Mouse (Mus musculus) ES-Bruce4 (cell line): ENCODE data around the gene Ptpn14. TPM values are rescaled to one million over a fixed set of nuclear protein-coding genes. Genes with fewer than 3 reads are reported as not detected.

Source experiments
- H3K27ac ChIP-seq: 2 replicates; pipeline ENCODE4 v1.5.1; 2012; ENCODE audit warnings: low read length, inconsistent platforms; ENCODE audit not compliant: insufficient read depth
- H3K27me3 ChIP-seq: 2 replicates; pipeline ENCODE4 v1.6.1; 2012; ENCODE audit warnings: mild to moderate bottlenecking, low read length, inconsistent platforms; ENCODE audit not compliant: control insufficient read depth, poor library complexity, insufficient read depth, severe bottlenecking
- H3K36me3 ChIP-seq: 2 replicates; pipeline ENCODE4 v1.6.1; 2012; ENCODE audit warnings: inconsistent platforms, mild to moderate bottlenecking, low read length, moderate library complexity; ENCODE audit not compliant: control insufficient read depth, poor library complexity, insufficient read depth, severe bottlenecking
- H3K4me1 ChIP-seq: one replicate; pipeline ENCODE4 v1.8.1; 2011; ENCODE audit warnings: low read length; ENCODE audit not compliant: control insufficient read depth, insufficient read depth
- H3K4me3 ChIP-seq: 2 replicates; pipeline ENCODE4 v1.5.1; 2011; ENCODE audit warnings: low read depth, mild to moderate bottlenecking, low read length
- H3K9ac ChIP-seq: 2 replicates; pipeline ENCODE4 v1.6.1; 2012; ENCODE audit warnings: low read depth, mild to moderate bottlenecking, inconsistent platforms; ENCODE audit not compliant: poor library complexity, severe bottlenecking
- H3K9me3 ChIP-seq: replicated peaks from 2 replicates; pipeline ENCODE4 v1.6.1; 2012; ENCODE audit warnings: mild to moderate bottlenecking, low read length, inconsistent platforms; ENCODE audit not compliant: control insufficient read depth, poor library complexity, insufficient read depth, severe bottlenecking
- CTCF ChIP-seq: IDR thresholded peaks from one replicate; pipeline ENCODE4 v1.8.1; 2011; ENCODE audit warnings: low read depth, low read length
- EP300 ChIP-seq: IDR thresholded peaks from 2 replicates; pipeline ENCODE4 v1.6.1; 2011; ENCODE audit warnings: low read depth, low read length; ENCODE audit not compliant: insufficient read depth
- POLR2A ChIP-seq: IDR thresholded peaks from one replicate; pipeline ENCODE4 v1.8.1; 2011; ENCODE audit warnings: low read length; ENCODE audit not compliant: insufficient read depth
- polyA plus RNA-seq: library from polyadenylated mRNA; stranded (reverse); fragments of >200 nt; gene quantifications from 2 replicates; pipeline ENCODE4 v1.2.4, GENCODE M21; 2011; ENCODE audit warnings: low read depth; ENCODE audit not compliant: missing spikeins, insufficient read depth, insufficient read length

Ptpn14 gene
- polyA plus RNA-seq, 1 experiment = 141 TPM

- no peak overlapping the region for H3K9ac ChIP-seq
- H3K36me3 ChIP-seq = no peaks in the 10 kb centered on the region; the same call in 1 of the 2 replicates
- TF ChIP-seq POLR2A (no peak), CTCF (no peak), EP300 (no peak)
These were observed 143.6 kb downstream of the Ptpn14 start for GRCm38 (mm10) chr1:189871625-189872024.

GRCm38 (mm10) chr1:189872050-189872449, 144.0 kb downstream of the Ptpn14 start:
- Histone ChIP-seq H3K4me3 (no peak overlapping the region), H3K9ac (no peak overlapping the region), H3K27ac (no peak overlapping the region), H3K9me3 (no peaks in the 10 kb centered on the region), H3K27me3 (no peaks in the 10 kb centered on the region), H3K36me3 (no peaks in the 10 kb centered on the region; the same call in 1 of the 2 replicates), H3K4me1 (peaks cover 5% of the 10 kb centered on the region)
- no peak for TF ChIP-seq POLR2A
- no peak for TF ChIP-seq CTCF
- TF ChIP-seq EP300 = no peak

More at GRCm38 (mm10) chr1:189871625-189872024, 143.6 kb downstream of the Ptpn14 start:
- H3K4me3 ChIP-seq = no peak overlapping the region
- H3K4me1 ChIP-seq = peaks cover 5% of the 10 kb centered on the region
- no peaks in the 10 kb centered on the region for H3K27me3 ChIP-seq
- no peak overlapping the region for H3K27ac ChIP-seq
- H3K9me3 ChIP-seq = no peaks in the 10 kb centered on the region

- H3K9me3 ChIP-seq = no peaks in the 10 kb centered on the region
- TF ChIP-seq EP300 (no peak), CTCF (no peak), POLR2A (no peak)
- no peak overlapping the region for H3K4me3 ChIP-seq
- no peaks in the 10 kb centered on the region; the same call in 1 of the 2 replicates for H3K36me3 ChIP-seq
- no peak overlapping the region for H3K27ac ChIP-seq
- H3K27me3 ChIP-seq = no peaks in the 10 kb centered on the region
- no peak overlapping the region for H3K9ac ChIP-seq
- H3K4me1 ChIP-seq = peaks cover 5% of the 10 kb centered on the region
These were observed 145.5 kb downstream of the Ptpn14 start for GRCm38 (mm10) chr1:189873591-189873990.

GRCm38 (mm10) chr1:189875439-189875861, 147.4 kb downstream of the Ptpn14 start:
- Histone ChIP-seq H3K27me3 (no peaks in the 10 kb centered on the region), H3K4me1 (peaks cover 5% of the 10 kb centered on the region), H3K27ac (no peak overlapping the region), H3K9ac (no peak overlapping the region), H3K4me3 (no peak overlapping the region), H3K9me3 (no peaks in the 10 kb centered on the region), H3K36me3 (no peaks in the 10 kb centered on the region; the same call in 1 of the 2 replicates)
- TF ChIP-seq EP300 (no peak), POLR2A (no peak), CTCF (no peak)

GRCm38 (mm10) chr1:189876162-189876561, 148.1 kb downstream of the Ptpn14 start:
- peaks cover 5% of the 10 kb centered on the region for H3K4me1 ChIP-seq
- H3K4me3 ChIP-seq = no peak overlapping the region
- H3K27me3 ChIP-seq = no peaks in the 10 kb centered on the region
- no peaks in the 10 kb centered on the region; the same call in 1 of the 2 replicates for H3K36me3 ChIP-seq
- no peaks in the 10 kb centered on the region for H3K9me3 ChIP-seq
- H3K9ac ChIP-seq = no peak overlapping the region
- no peak overlapping the region for H3K27ac ChIP-seq
- TF ChIP-seq CTCF = no peak
- TF ChIP-seq EP300 = no peak
- TF ChIP-seq POLR2A = no peak

GRCm38 (mm10) chr1:189879212-189879611, 151.1 kb downstream of the Ptpn14 start:
- H3K36me3 ChIP-seq = no peaks in the 10 kb centered on the region
- H3K4me3 ChIP-seq = no peak overlapping the region
- no peaks in the 10 kb centered on the region for H3K9me3 ChIP-seq
- TF ChIP-seq CTCF (no peak), POLR2A (no peak), EP300 (no peak)
- peaks cover 6% of the 10 kb centered on the region for H3K4me1 ChIP-seq
- H3K27me3 ChIP-seq = no peaks in the 10 kb centered on the region
- H3K27ac ChIP-seq = no peak overlapping the region
- H3K9ac ChIP-seq = no peak overlapping the region
